Mouse (Mus musculus): ENCODE measurements around the gene Ldlrad2. TPM values are rescaled to one million over a fixed set of nuclear protein-coding genes. Genes with fewer than 3 reads are reported as not detected.

Gene Ldlrad2
- total RNA-seq, 2 experiments from 2014 or later = not detected

DNA sequence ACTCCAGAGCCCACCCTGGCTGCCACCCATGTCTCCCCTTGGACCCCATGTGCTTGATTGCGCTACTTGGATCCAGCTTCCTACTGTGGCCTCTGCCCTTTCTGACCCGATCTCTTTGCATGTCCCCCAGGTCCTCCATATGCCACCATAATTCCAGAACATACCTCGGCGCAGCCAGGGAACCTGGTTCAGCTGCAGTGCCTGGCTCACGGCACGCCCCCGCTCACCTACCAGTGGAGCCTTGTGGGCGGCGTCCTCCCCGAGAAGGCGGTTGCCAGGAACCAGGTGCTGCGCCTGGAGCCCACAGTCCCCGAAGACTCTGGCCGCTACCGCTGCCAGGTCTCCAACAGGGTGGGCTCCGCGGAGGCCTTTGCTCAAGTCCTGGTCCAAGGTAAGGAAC is 20.9 kb downstream of the Ldlrad2 start:
- no peak for DNase-seq

GRCm38 (mm10) chr4:137546003-137546525 is 28.3 kb downstream of the Ldlrad2 start:
- DNase-seq = peak; percentile 45 to 69

- no peak for DNase-seq
Observed at GRCm38 (mm10) chr4:137545568-137545967, 28.8 kb downstream of the Ldlrad2 start.

- DNase-seq = no peak
Observed at GRCm38 (mm10) chr4:137542968-137543367, 31.4 kb downstream of the Ldlrad2 start.

DNA sequence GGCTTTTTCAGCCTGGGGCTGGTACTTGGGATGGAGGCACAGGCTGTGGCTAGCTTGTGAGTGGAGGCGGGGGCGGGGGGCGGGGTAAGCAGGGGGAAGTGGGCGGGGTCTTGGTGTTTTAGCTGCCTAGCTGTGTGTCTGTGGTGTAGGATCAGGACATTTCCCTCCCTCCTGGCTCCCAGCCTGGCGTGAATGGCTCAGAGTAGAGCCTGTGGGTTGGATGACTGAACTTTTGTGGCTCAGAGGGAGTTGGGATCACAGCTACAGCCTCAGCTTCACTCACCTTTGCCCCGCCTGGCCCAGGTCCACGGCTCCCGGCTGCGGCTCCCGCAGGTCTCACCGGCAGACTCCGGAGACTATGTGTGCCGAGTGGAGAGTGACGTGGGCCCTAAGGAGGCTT is 34.0 kb downstream of the Ldlrad2 start:
- DNase-seq = peak; percentile 20 to 60

DNA sequence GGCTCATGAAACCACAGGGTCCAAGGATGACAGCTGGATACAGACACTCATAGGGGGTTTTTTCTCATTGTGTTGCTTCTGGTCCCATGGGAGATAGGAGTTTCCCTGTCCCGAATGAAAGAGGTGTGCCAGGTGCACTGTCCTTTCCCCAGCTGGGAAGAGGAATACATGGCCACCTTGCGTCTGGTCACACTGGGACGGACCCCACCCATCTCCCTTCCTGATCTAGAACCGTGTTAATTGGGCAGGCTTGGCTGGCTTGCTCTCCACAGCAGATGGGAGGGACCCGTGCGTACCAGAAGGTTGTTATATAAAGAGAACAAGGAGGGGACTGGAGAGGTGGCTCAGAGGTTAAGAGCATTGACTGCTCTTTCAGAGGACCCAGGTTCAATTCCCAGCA is 46.5 kb downstream of the Ldlrad2 start:
- no peak for DNase-seq

GRCm38 (mm10) chr4:137527368-137527767 is 47.0 kb downstream of the Ldlrad2 start:
- peak in 1 of 2 experiments; percentile 17 for DNase-seq

DNA sequence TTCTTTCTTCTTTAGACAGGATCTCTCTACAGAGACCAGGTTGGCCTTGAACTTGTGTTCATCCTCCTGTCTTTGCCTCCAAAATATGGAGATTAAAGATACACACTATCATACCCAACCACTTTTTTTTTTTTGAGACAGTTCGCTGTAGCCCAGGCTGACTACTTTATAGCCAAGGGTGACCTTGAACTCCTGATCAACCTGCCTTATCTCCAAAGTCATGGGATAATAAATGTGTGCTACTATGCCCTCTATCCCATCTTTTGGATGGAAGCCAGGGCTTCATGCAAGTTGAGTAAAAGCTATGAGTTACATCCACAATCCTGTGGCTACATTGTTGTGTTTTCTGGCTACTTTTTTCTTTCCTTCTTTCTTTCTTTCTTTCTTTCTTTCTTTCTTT is 48.9 kb downstream of the Ldlrad2 start:
- no peak for DNase-seq

Small RNAs within 50 kb of the gene (microRNA-seq; reads per million reads assigned to microRNA genes)
- 4.2 reads per million, percentile 12 among the genes with 10 or more reads in this experiment for gene Mir7018

Other genes starting within 250 kb of the Ldlrad2 start
- 100 to 1,000 TPM; 436 to 446 TPM for gene Cdc42, start 216.8 kb downstream of the Ldlrad2 start, total RNA-seq (2021)
- gene Cela3a, start 164.8 kb downstream of the Ldlrad2 start, total RNA-seq (2021) = not detected
- not detected for gene Cela3b, start 144.0 kb downstream of the Ldlrad2 start, total RNA-seq (2021)
- gene 1700013G24Rik, start 121.3 kb downstream of the Ldlrad2 start, total RNA-seq (2021) = not detected
- 100 to 1,000 TPM; 141 to 263 TPM for gene Hspg2, start 105.8 kb downstream of the Ldlrad2 start, total RNA-seq (2021)
- gene Usp48, start 19.2 kb upstream of the Ldlrad2 start, total RNA-seq (2021) = 100 to 1,000 TPM; 100 to 116 TPM
- 100 to 1,000 TPM; 102 to 123 TPM for gene Rap1gap, start 90.2 kb upstream of the Ldlrad2 start, total RNA-seq (2021)
- gene Alpl, start 221.8 kb upstream of the Ldlrad2 start, total RNA-seq (2021) = 10 to 100 TPM in 1 of 2 experiments, 1 to 10 TPM in 1; 4.4 to 55.1 TPM

Measured in adrenal gland, postnatal 36 days (tissue).